Mouse (Mus musculus): Measurements from ENCODE around the gene Setd1a. TPM values are rescaled to one million over a fixed set of nuclear protein-coding genes. Genes with fewer than 3 reads are reported as not detected.

Gene Setd1a
- total and polyA plus RNA-seq, 3 experiments = 9.2 to 55.9 TPM; not detected in 1

DNA sequence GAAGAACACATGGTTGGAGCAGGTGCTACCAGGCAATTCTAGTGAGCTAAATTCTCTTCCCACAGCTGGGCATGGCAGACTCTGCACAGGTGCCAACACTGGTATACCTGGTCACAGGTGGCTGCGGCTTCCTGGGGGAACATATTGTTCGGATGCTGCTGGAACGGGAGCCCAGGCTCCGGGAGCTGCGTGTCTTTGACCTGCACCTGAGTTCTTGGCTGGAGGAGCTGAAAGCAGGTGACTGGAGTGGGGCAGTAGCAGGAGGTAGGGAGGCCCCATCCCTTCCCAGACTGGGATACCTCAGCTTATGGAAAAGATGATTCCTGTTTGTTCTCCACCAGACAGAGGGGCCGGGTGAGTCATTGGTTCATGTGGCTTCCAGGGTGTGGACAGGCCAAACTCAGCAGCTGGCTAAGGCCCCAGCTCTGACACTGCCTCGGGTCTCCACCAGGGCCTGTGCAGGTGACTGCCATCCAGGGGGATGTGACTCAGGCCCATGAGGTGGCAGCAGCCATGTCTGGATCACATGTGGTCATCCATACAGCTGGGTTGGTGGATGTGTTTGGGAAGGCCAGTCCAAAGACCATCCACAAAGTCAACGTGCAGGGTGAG is 24.6 kb downstream of the Setd1a start:
- no peak overlapping the region for H3K27ac ChIP-seq (ENCODE audit: control insufficient read depth, low read depth, low read length)
- H3K9me3 ChIP-seq (replicated peaks; ENCODE audit: insufficient read depth, low read length) = no peaks in the 10 kb centered on the region
- no peak overlapping the region for H3K9ac ChIP-seq (ENCODE audit: control insufficient read depth, low read depth, low read length, poor library complexity, severe bottlenecking)
- no peaks in the 10 kb centered on the region for H3K27me3 ChIP-seq (ENCODE audit: control insufficient read depth in 1 of 2, insufficient read depth in 2 of 2, low read length in 2 of 2)
- no peaks in the 10 kb centered on the region; the same call in 1 of the 2 replicates for H3K79me2 ChIP-seq (ENCODE audit: control insufficient read depth, insufficient read depth, low read length, poor library complexity)
- DNase-seq (ENCODE audit: low read depth, low spot score) = no peak
- H3K36me3 ChIP-seq (ENCODE audit: control insufficient read depth in 1 of 2, insufficient read depth in 2 of 2, low read length in 2 of 2) = peaks cover 0 to 14% of the 10 kb centered on the region in 2 experiments; a peak in 3 of 4 replicates
- no peak overlapping the region for H3K4me3 ChIP-seq (ENCODE audit: control insufficient read depth in 1 of 2, insufficient read depth in 1 of 2, low read depth in 2 of 2, low read length in 2 of 2)
- peaks cover 8 to 20% of the 10 kb centered on the region in 2 experiments for H3K4me1 ChIP-seq (ENCODE audit: control insufficient read depth in 1 of 2, insufficient read depth in 2 of 2, low read length in 2 of 2)
- TF ChIP-seq KAT2A (conservative IDR thresholded peaks at IDR 0.05; ENCODE audit: low read depth, low read length) (no peak), MYC (IDR thresholded peaks at IDR 0.05; ENCODE audit: low read depth, low read length) (no peak), EP300 (IDR thresholded peaks at IDR 0.05; ENCODE audit: low read depth in 1 of 2, low read length in 2 of 2) (no peak), JUND (IDR thresholded peaks at IDR 0.05; ENCODE audit: low read depth, low read length) (no peak), RCOR1 (IDR thresholded peaks at IDR 0.05; ENCODE audit: low read depth, low read length) (no peak), ZMIZ1 (IDR thresholded peaks at IDR 0.05; ENCODE audit: low read depth, low read length) (no peak), CHD2 (IDR thresholded peaks at IDR 0.05; ENCODE audit: low read length) (no peak), ELF1 (IDR thresholded peaks at IDR 0.05; ENCODE audit: low read depth, low read length) (no peak), ZNF384 (IDR thresholded peaks at IDR 0.05; ENCODE audit: low read depth, low read length) (no peak), CHD1 (IDR thresholded peaks at IDR 0.05; ENCODE audit: low read depth, low read length) (no peak), SIN3A (IDR thresholded peaks at IDR 0.05; ENCODE audit: low read length) (no peak), NRF1 (IDR thresholded peaks at IDR 0.05; ENCODE audit: insufficient read depth, low read depth, low read length, poor library complexity, severe bottlenecking) (no peak), USF1 (IDR thresholded peaks at IDR 0.05; ENCODE audit: low read depth, low read length) (no peak), RAD21 (IDR thresholded peaks at IDR 0.05; ENCODE audit: low read depth, low read length) (no peak), BHLHE40 (IDR thresholded peaks at IDR 0.05; ENCODE audit: borderline replicate concordance, low read depth, low read length) (no peak)

DNA sequence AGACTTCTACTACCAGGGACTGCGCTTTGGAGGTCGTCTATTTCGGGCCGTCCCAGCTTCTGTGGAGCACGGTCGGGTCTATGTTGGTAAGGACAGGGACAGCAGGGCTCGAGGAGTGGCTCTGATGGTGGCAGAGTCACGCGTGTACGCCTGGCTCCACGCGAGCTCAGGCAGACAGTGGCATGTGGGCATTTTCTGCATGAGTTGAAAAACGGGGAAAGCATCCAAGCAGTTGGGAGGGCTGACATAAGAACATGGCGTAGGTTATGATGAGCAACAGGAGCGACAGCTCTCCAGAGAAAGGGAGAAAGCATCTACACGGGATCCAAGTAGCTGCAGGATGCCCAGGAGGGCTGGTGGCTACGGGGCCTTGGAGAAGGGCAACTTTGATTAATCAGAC is 25.8 kb downstream of the Setd1a start:
- Histone ChIP-seq H3K36me3 (ENCODE audit: control insufficient read depth in 1 of 2, insufficient read depth in 2 of 2, low read length in 2 of 2) (peaks cover 0 to 18% of the 10 kb centered on the region in 2 experiments; a peak in 3 of 4 replicates), H3K27me3 (ENCODE audit: control insufficient read depth in 1 of 2, insufficient read depth in 2 of 2, low read length in 2 of 2) (no peaks in the 10 kb centered on the region), H3K4me1 (ENCODE audit: control insufficient read depth in 1 of 2, insufficient read depth in 2 of 2, low read length in 2 of 2) (peaks cover 16 to 31% of the 10 kb centered on the region in 2 experiments), H3K4me3 (ENCODE audit: control insufficient read depth in 1 of 2, insufficient read depth in 1 of 2, low read depth in 2 of 2, low read length in 2 of 2) (no peak overlapping the region), H3K9ac (ENCODE audit: control insufficient read depth, low read depth, low read length, poor library complexity, severe bottlenecking) (no peak overlapping the region), H3K27ac (ENCODE audit: control insufficient read depth, low read depth, low read length) (no peak overlapping the region), H3K9me3 (replicated peaks; ENCODE audit: insufficient read depth, low read length) (no peaks in the 10 kb centered on the region), H3K79me2 (ENCODE audit: control insufficient read depth, insufficient read depth, low read length, poor library complexity) (peaks cover 1% of the 10 kb centered on the region; the same call in 1 of the 2 replicates)
- TF ChIP-seq RAD21 (IDR thresholded peaks at IDR 0.05; ENCODE audit: low read depth, low read length) (no peak), ZMIZ1 (IDR thresholded peaks at IDR 0.05; ENCODE audit: low read depth, low read length) (no peak), CHD2 (IDR thresholded peaks at IDR 0.05; ENCODE audit: low read length) (no peak)
- DNase-seq (ENCODE audit: low read depth, low spot score) = no peak
